Mouse (Mus musculus): ENCODE data around the gene Irs2. TPM values are rescaled to one million over a fixed set of nuclear protein-coding genes. Genes with fewer than 3 reads are reported as not detected.
A peak's percentile ranks its signal among the peaks of the same experiment; 100 is the strongest.

Irs2 gene
- polyA plus RNA-seq, 1 experiment from 2014 or later, result 7.2 TPM

GRCm38 (mm10) chr8:11010913-11011605 is 2.8 kb upstream of the Irs2 start:
- no peak overlapping the region for H3K9ac ChIP-seq (replicated peaks; ENCODE audit: low read depth)
- H3K4me3 ChIP-seq (ENCODE audit: low read depth, low read length), result no peak overlapping the region
- H3K4me1 ChIP-seq (ENCODE audit: insufficient read depth, low read depth, low read length), result peaks cover 1% of the 10 kb centered on the region; the same call in 1 of the 2 replicates
- DNase-seq (ENCODE audit: low spot score) (no peak), ATAC-seq (no peak)
- H3K9me3 ChIP-seq (ENCODE audit: low read length), result no peaks in the 10 kb centered on the region
- no peak overlapping the region for H3K27ac ChIP-seq (ENCODE audit: low read length)
- WGBS, result 14% methylated on average over 11 of the region's 11 CpGs
- H3K4me2 ChIP-seq (replicated peaks; ENCODE audit: low read depth, low read length), result no peak overlapping the region
- no peaks in the 10 kb centered on the region for H3K27me3 ChIP-seq (replicated peaks; ENCODE audit: insufficient read depth, low read length)
- no peak for TF ChIP-seq CTCF (IDR thresholded peaks at IDR 0.05)
- TF ChIP-seq EP300 (IDR thresholded peaks at IDR 0.05), result no peak
- no peaks in the 10 kb centered on the region for H3K36me3 ChIP-seq (ENCODE audit: insufficient read depth, low read length)

GRCm38 (mm10) chr8:11010398-11010797 is 2.1 kb upstream of the Irs2 start:
- Histone ChIP-seq H3K27me3 (replicated peaks; ENCODE audit: insufficient read depth, low read length) (no peaks in the 10 kb centered on the region), H3K4me1 (ENCODE audit: insufficient read depth, low read depth, low read length) (peaks cover 7% of the 10 kb centered on the region; the same call in 1 of the 2 replicates), H3K4me3 (ENCODE audit: low read depth, low read length) (no peak overlapping the region), H3K4me2 (replicated peaks; ENCODE audit: low read depth, low read length) (no peak overlapping the region), H3K9ac (replicated peaks; ENCODE audit: low read depth) (no peak overlapping the region), H3K27ac (ENCODE audit: low read length) (no peak overlapping the region), H3K36me3 (ENCODE audit: insufficient read depth, low read length) (no peaks in the 10 kb centered on the region), H3K9me3 (ENCODE audit: low read length) (no peaks in the 10 kb centered on the region)
- ATAC-seq (no peak), DNase-seq (ENCODE audit: low spot score) (no peak)
- TF ChIP-seq CTCF (IDR thresholded peaks at IDR 0.05) (no peak), EP300 (IDR thresholded peaks at IDR 0.05) (no peak)
- 44% methylated on average over 11 of the region's 11 CpGs for WGBS

GRCm38 (mm10) chr8:11009431-11010071 is 1.3 kb upstream of the Irs2 start:
- Histone ChIP-seq H3K27me3 (replicated peaks; ENCODE audit: insufficient read depth, low read length) (no peaks in the 10 kb centered on the region), H3K9me3 (ENCODE audit: low read length) (no peaks in the 10 kb centered on the region), H3K27ac (ENCODE audit: low read length) (peak overlapping the region; percentile 99), H3K36me3 (ENCODE audit: insufficient read depth, low read length) (no peaks in the 10 kb centered on the region), H3K9ac (replicated peaks; ENCODE audit: low read depth) (peak overlapping the region; percentile 81), H3K4me1 (ENCODE audit: insufficient read depth, low read depth, low read length) (peaks cover 15% of the 10 kb centered on the region; the same call in 1 of the 2 replicates), H3K4me2 (replicated peaks; ENCODE audit: low read depth, low read length) (peak overlapping the region; percentile 89), H3K4me3 (ENCODE audit: low read depth, low read length) (peak overlapping the region; percentile 79)
- peak; percentile 75 for ATAC-seq
- no peak for TF ChIP-seq EP300 (IDR thresholded peaks at IDR 0.05)
- no peak for TF ChIP-seq CTCF (IDR thresholded peaks at IDR 0.05)
- DNase-seq (ENCODE audit: low spot score), result peak; percentile 95
- 2% methylated on average over 31 of the region's 62 CpGs for WGBS

GRCm38 (mm10) chr8:11008842-11009420 is 673 bp upstream of the Irs2 start:
- ATAC-seq (peak; percentile 91), DNase-seq (ENCODE audit: low spot score) (peak; percentile 99)
- WGBS, result under 1% methylated on average over 46 of the region's 73 CpGs
- no peaks in the 10 kb centered on the region for H3K9me3 ChIP-seq (ENCODE audit: low read length)
- no peaks in the 10 kb centered on the region for H3K27me3 ChIP-seq (replicated peaks; ENCODE audit: insufficient read depth, low read length)
- peak overlapping the region; percentile 81 for H3K9ac ChIP-seq (replicated peaks; ENCODE audit: low read depth)
- peak overlapping the region; percentile 99 for H3K27ac ChIP-seq (ENCODE audit: low read length)
- peaks cover 17% of the 10 kb centered on the region; the same call in 1 of the 2 replicates for H3K4me1 ChIP-seq (ENCODE audit: insufficient read depth, low read depth, low read length)
- no peaks in the 10 kb centered on the region for H3K36me3 ChIP-seq (ENCODE audit: insufficient read depth, low read length)
- peak overlapping the region; percentile 89 for H3K4me2 ChIP-seq (replicated peaks; ENCODE audit: low read depth, low read length)
- no peak for TF ChIP-seq EP300 (IDR thresholded peaks at IDR 0.05)
- peak; percentile 24; the same call in 1 of the 2 replicates for TF ChIP-seq CTCF (IDR thresholded peaks at IDR 0.05)
- peak overlapping the region; percentile 79 for H3K4me3 ChIP-seq (ENCODE audit: low read depth, low read length)

GRCm38 (mm10) chr8:11007581-11008378 is 478 bp downstream of the Irs2 start:
- H3K9me3 ChIP-seq (ENCODE audit: low read length), result no peaks in the 10 kb centered on the region
- under 1% methylated on average over 85 of the region's 88 CpGs for WGBS
- H3K36me3 ChIP-seq (ENCODE audit: insufficient read depth, low read length), result no peaks in the 10 kb centered on the region
- ATAC-seq, result no peak
- TF ChIP-seq CTCF (IDR thresholded peaks at IDR 0.05), result no peak
- TF ChIP-seq EP300 (IDR thresholded peaks at IDR 0.05), result no peak
- peak overlapping the region; percentile 89 for H3K4me2 ChIP-seq (replicated peaks; ENCODE audit: low read depth, low read length)
- H3K27ac ChIP-seq (ENCODE audit: low read length), result peak overlapping the region; percentile 99
- peak overlapping the region; percentile 79 for H3K9ac ChIP-seq (replicated peaks; ENCODE audit: low read depth)
- H3K4me3 ChIP-seq (ENCODE audit: low read depth, low read length), result peak overlapping the region; percentile 79
- DNase-seq (ENCODE audit: low spot score), result peak; percentile 64
- peaks cover 17% of the 10 kb centered on the region; the same call in 1 of the 2 replicates for H3K4me1 ChIP-seq (ENCODE audit: insufficient read depth, low read depth, low read length)
- H3K27me3 ChIP-seq (replicated peaks; ENCODE audit: insufficient read depth, low read length), result no peaks in the 10 kb centered on the region

Data from lung, postnatal 0 days (tissue).